Mouse (Mus musculus): Measurements from ENCODE around the gene 4933434E20Rik. TPM values are rescaled to one million over a fixed set of nuclear protein-coding genes. Genes with fewer than 3 reads are reported as not detected.

The 4933434E20Rik gene
- polyA plus RNA-seq (2015; fragmentation: Nextera tagmentation; extraction: Ambion mirVana): 166 and 177 TPM in 2 replicates

GRCm38 (mm10) chr3:90051441-90052350 lies at the start of gene 4933434E20Rik:
Gene 4933434E20Rik, plus strand, starts transcription at chr3:90051636.
- ATAC-seq (replicated peaks; ENCODE audit: low FRiP score, low read depth) (peak; percentile 83), DNase-seq (ENCODE audit: low spot score) (peak; percentile 81)
- H3K9me3 ChIP-seq (replicated peaks; ENCODE audit: low read length): no peaks in the 10 kb centered on the region
- peaks cover 12% of the 10 kb centered on the region for H3K36me3 ChIP-seq (ENCODE audit: insufficient read depth, low read length)
- H3K4me1 ChIP-seq (replicated peaks; ENCODE audit: insufficient read depth, low read length): peaks cover 11% of the 10 kb centered on the region; the same call in 1 of the 2 replicates
- no peaks in the 10 kb centered on the region for H3K27me3 ChIP-seq (ENCODE audit: insufficient read depth, low read length)
- H3K4me2 ChIP-seq (ENCODE audit: low read length): peak within 1 kb of the TSS; percentile 51
- peak within 1 kb of the TSS; percentile 96 for H3K27ac ChIP-seq
- WGBS: under 1% methylated on average over 38 of the region's 43 CpGs
- no peak for TF ChIP-seq CTCF (IDR thresholded peaks at IDR 0.05; ENCODE audit: low read depth)
- peak within 1 kb of the TSS; percentile 92 for H3K9ac ChIP-seq (ENCODE audit: low read depth, low read length)
- H3K4me3 ChIP-seq (replicated peaks; ENCODE audit: low read depth, low read length): peak within 1 kb of the TSS; percentile 70

- WGBS: 27% methylated on average over 3 of the region's 3 CpGs
- ATAC-seq (replicated peaks; ENCODE audit: low FRiP score, low read depth): 0 out of 2 replicates have a peak, but pooled peaks have one; percentile 31
- Histone ChIP-seq H3K27ac (peak overlapping the region; percentile 67), H3K9me3 (replicated peaks; ENCODE audit: low read length) (no peaks in the 10 kb centered on the region), H3K9ac (ENCODE audit: low read depth, low read length) (no peak overlapping the region), H3K4me1 (replicated peaks; ENCODE audit: insufficient read depth, low read length) (no peaks in the 10 kb centered on the region), H3K4me3 (replicated peaks; ENCODE audit: low read depth, low read length) (no peak overlapping the region), H3K4me2 (ENCODE audit: low read length) (0 out of 2 replicates have a peak overlapping the region, but pooled peaks have one; percentile 19), H3K27me3 (ENCODE audit: insufficient read depth, low read length) (no peaks in the 10 kb centered on the region), H3K36me3 (ENCODE audit: insufficient read depth, low read length) (peaks cover 44% of the 10 kb centered on the region)
- TF ChIP-seq CTCF (IDR thresholded peaks at IDR 0.05; ENCODE audit: low read depth): no peak
- DNase-seq (ENCODE audit: low spot score): peak; percentile 50
Measured at GRCm38 (mm10) chr3:90004091-90004796, 47.2 kb upstream of the 4933434E20Rik start.

GRCm38 (mm10) chr3:90010291-90010690 lies 41.1 kb upstream of the 4933434E20Rik start:
- 60% methylated on average over 2 of the region's 2 CpGs for WGBS
- DNase-seq (ENCODE audit: low spot score) (no peak), ATAC-seq (replicated peaks; ENCODE audit: low FRiP score, low read depth) (no peak)
- Histone ChIP-seq H3K27ac (no peak overlapping the region), H3K4me3 (replicated peaks; ENCODE audit: low read depth, low read length) (no peak overlapping the region), H3K9me3 (replicated peaks; ENCODE audit: low read length) (no peaks in the 10 kb centered on the region), H3K9ac (ENCODE audit: low read depth, low read length) (no peak overlapping the region), H3K27me3 (ENCODE audit: insufficient read depth, low read length) (no peaks in the 10 kb centered on the region), H3K4me2 (ENCODE audit: low read length) (no peak overlapping the region), H3K36me3 (ENCODE audit: insufficient read depth, low read length) (peaks cover 70% of the 10 kb centered on the region), H3K4me1 (replicated peaks; ENCODE audit: insufficient read depth, low read length) (no peaks in the 10 kb centered on the region)
- TF ChIP-seq CTCF (IDR thresholded peaks at IDR 0.05; ENCODE audit: low read depth): no peak

- Histone ChIP-seq H3K36me3 (ENCODE audit: insufficient read depth, low read length) (peaks cover 88% of the 10 kb centered on the region), H3K9me3 (replicated peaks; ENCODE audit: low read length) (no peaks in the 10 kb centered on the region), H3K4me1 (replicated peaks; ENCODE audit: insufficient read depth, low read length) (no peaks in the 10 kb centered on the region), H3K9ac (ENCODE audit: low read depth, low read length) (no peak overlapping the region), H3K4me2 (ENCODE audit: low read length) (no peak overlapping the region), H3K27me3 (ENCODE audit: insufficient read depth, low read length) (no peaks in the 10 kb centered on the region), H3K27ac (no peak overlapping the region), H3K4me3 (replicated peaks; ENCODE audit: low read depth, low read length) (no peak overlapping the region)
- DNase-seq (ENCODE audit: low spot score) (no peak), ATAC-seq (replicated peaks; ENCODE audit: low FRiP score, low read depth) (no peak)
- TF ChIP-seq CTCF (IDR thresholded peaks at IDR 0.05; ENCODE audit: low read depth): no peak
- WGBS: 93% methylated on average over 4 of the region's 4 CpGs
Measured at GRCm38 (mm10) chr3:90016626-90017025, 34.8 kb upstream of the 4933434E20Rik start.

- Histone ChIP-seq H3K9ac (ENCODE audit: low read depth, low read length) (no peak overlapping the region), H3K4me3 (replicated peaks; ENCODE audit: low read depth, low read length) (no peak overlapping the region), H3K9me3 (replicated peaks; ENCODE audit: low read length) (no peaks in the 10 kb centered on the region), H3K4me1 (replicated peaks; ENCODE audit: insufficient read depth, low read length) (no peaks in the 10 kb centered on the region), H3K4me2 (ENCODE audit: low read length) (no peak overlapping the region), H3K36me3 (ENCODE audit: insufficient read depth, low read length) (peaks cover 55% of the 10 kb centered on the region), H3K27ac (no peak overlapping the region), H3K27me3 (ENCODE audit: insufficient read depth, low read length) (no peaks in the 10 kb centered on the region)
- TF ChIP-seq CTCF (IDR thresholded peaks at IDR 0.05; ENCODE audit: low read depth): no peak
- 93% methylated on average over 2 of the region's 2 CpGs for WGBS
- DNase-seq (ENCODE audit: low spot score) (no peak), ATAC-seq (replicated peaks; ENCODE audit: low FRiP score, low read depth) (no peak)
Measured at GRCm38 (mm10) chr3:90034653-90035052, 16.8 kb upstream of the 4933434E20Rik start.

- Histone ChIP-seq H3K4me1 (replicated peaks; ENCODE audit: insufficient read depth, low read length) (no peaks in the 10 kb centered on the region), H3K4me2 (ENCODE audit: low read length) (no peak overlapping the region), H3K9ac (ENCODE audit: low read depth, low read length) (no peak overlapping the region), H3K4me3 (replicated peaks; ENCODE audit: low read depth, low read length) (no peak overlapping the region), H3K36me3 (ENCODE audit: insufficient read depth, low read length) (peaks cover 56% of the 10 kb centered on the region), H3K27me3 (ENCODE audit: insufficient read depth, low read length) (no peaks in the 10 kb centered on the region), H3K9me3 (replicated peaks; ENCODE audit: low read length) (no peaks in the 10 kb centered on the region), H3K27ac (no peak overlapping the region)
- TF ChIP-seq CTCF (IDR thresholded peaks at IDR 0.05; ENCODE audit: low read depth): no peak
- 97% methylated on average over 1 of the region's 1 CpGs for whole genome bisulfite sequencing
- no peak for DNase-seq (ENCODE audit: low spot score)
- no peak for ATAC-seq (replicated peaks; ENCODE audit: low FRiP score, low read depth)
Measured at GRCm38 (mm10) chr3:90036263-90036662, 15.2 kb upstream of the 4933434E20Rik start.

Data from kidney, postnatal 0 days (tissue).